8 mouse cellular contexts compared by ENCODE assay signal in genomic region chr2:45110757-45111411, GRCm38 (mm10). TPM values are rescaled to one million over a fixed set of nuclear protein-coding genes. Genes with fewer than 3 reads are reported as not detected.
DNase-seq lines count a peak whose midpoint lies in the region; ATAC-seq and TF ChIP-seq lines count a peak whose summit lies in the region.

No protein-coding gene starts in this region.

- peak overlapping the region; percentile 69 for H3K4me2 ChIP-seq in forebrain, postnatal 0 days (ENCODE audit: low read depth)
- peak overlapping the region; percentile 76 for H3K4me2 ChIP-seq in hindbrain, embryonic 16.5 days (ENCODE audit: low read length)
- H3K4me2 ChIP-seq in liver, embryonic 14.5 days (ENCODE audit: low read depth) = peak overlapping the region; percentile 100

- peak overlapping the region; percentile 56 for H3K4me3 ChIP-seq in forebrain, postnatal 0 days (ENCODE audit: low read depth, low read length)
- H3K4me3 ChIP-seq in hindbrain, embryonic 16.5 days (ENCODE audit: low read length) = peak overlapping the region; percentile 81
- peak overlapping the region; percentile 97 to 98 for H3K4me3 ChIP-seq in liver, embryonic 14.5 days (ENCODE audit: insufficient read depth in 1 of 2, low read depth in 2 of 2, low read length in 2 of 2)

- TF ChIP-seq CTCF in forebrain, postnatal 0 days (IDR thresholded peaks at IDR 0.05; ENCODE audit: low read depth) = no peak
- TF ChIP-seq CTCF in liver, embryonic 14.5 days (IDR thresholded peaks at IDR 0.05; ENCODE audit: low read depth) = no peak

- peak overlapping the region; percentile 95 for H3K9ac ChIP-seq in forebrain, postnatal 0 days
- peak overlapping the region; percentile 88; the same call in 1 of the 2 replicates for H3K9ac ChIP-seq in hindbrain, embryonic 16.5 days (ENCODE audit: low read depth, low read length)
- H3K9ac ChIP-seq in liver, embryonic 14.5 days (replicated peaks) = peak overlapping the region; percentile 99

- peak; percentile 96 for DNase-seq in heart, adult 11 months
- DNase-seq in heart, adult 8-10 months (ENCODE audit: low spot score) = no peak
- peak; percentile 60 for DNase-seq in adrenal gland, postnatal 10 days
- DNase-seq in forebrain, postnatal 0 days = peak; percentile 70
- no peak for DNase-seq in liver, embryonic 14.5 days (ENCODE audit: low read depth in 3 of 3, low spot score in 3 of 3)
- DNase-seq in neural tube, embryonic 10.5 days (ENCODE audit: extremely low spot score, low spot score) = peak; percentile 75
- peak; percentile 29 to 32 for DNase-seq in thymus, postnatal 36 days

- no peaks in the 10 kb centered on the region for H3K36me3 ChIP-seq in forebrain, postnatal 0 days (ENCODE audit: insufficient read depth)
- no peaks in the 10 kb centered on the region for H3K36me3 ChIP-seq in hindbrain, embryonic 16.5 days (ENCODE audit: control insufficient read depth, insufficient read depth, low read length)
- no peaks in the 10 kb centered on the region; the same call in 1 of the 2 replicates for H3K36me3 ChIP-seq in liver, embryonic 14.5 days (replicated peaks; ENCODE audit: control insufficient read depth, insufficient read depth, low read depth)

- H3K27ac ChIP-seq in forebrain, postnatal 0 days (ENCODE audit: low read depth, low read length) = peak overlapping the region; percentile 98
- peak overlapping the region; percentile 95 for H3K27ac ChIP-seq in hindbrain, embryonic 16.5 days (ENCODE audit: low read depth, low read length)
- H3K27ac ChIP-seq in liver, embryonic 14.5 days = peak overlapping the region; percentile 89

- no peak for TF ChIP-seq EP300 in liver, embryonic 14.5 days (IDR thresholded peaks at IDR 0.05; ENCODE audit: low read depth)

- H3K27me3 ChIP-seq in forebrain, postnatal 0 days (ENCODE audit: insufficient read depth, low read length) = no peaks in the 10 kb centered on the region
- no peaks in the 10 kb centered on the region for H3K27me3 ChIP-seq in hindbrain, embryonic 16.5 days (replicated peaks; ENCODE audit: control insufficient read depth, insufficient read depth, low read length)
- no peaks in the 10 kb centered on the region for H3K27me3 ChIP-seq in liver, embryonic 14.5 days (ENCODE audit: control insufficient read depth, insufficient read depth, low read length)

- peak; percentile 0; the same call in 1 of the 2 replicates for ATAC-seq in forebrain, postnatal 0 days
- no peak for ATAC-seq in hindbrain, embryonic 16.5 days
- peak; percentile 5; the same call in 1 of the 2 replicates for ATAC-seq in liver, embryonic 14.5 days (ENCODE audit: insufficient read depth)

- 1% methylated on average over 20 of the region's 20 CpGs for WGBS in forebrain, postnatal 0 days
- under 1% methylated on average over 20 of the region's 20 CpGs for WGBS in hindbrain, embryonic 16.5 days
- under 1% methylated on average over 20 of the region's 20 CpGs for WGBS in liver, embryonic 14.5 days (ENCODE audit: insufficient replicate concordance)

- no peaks in the 10 kb centered on the region for H3K9me3 ChIP-seq in forebrain, postnatal 0 days (ENCODE audit: low read length)
- H3K9me3 ChIP-seq in hindbrain, embryonic 16.5 days (ENCODE audit: control insufficient read depth, low read length) = no peaks in the 10 kb centered on the region
- H3K9me3 ChIP-seq in liver, embryonic 14.5 days (ENCODE audit: control insufficient read depth, low read length) = no peaks in the 10 kb centered on the region

- peaks cover 9% of the 10 kb centered on the region; the same call in 1 of the 2 replicates for H3K4me1 ChIP-seq in forebrain, postnatal 0 days (ENCODE audit: insufficient read depth)
- peaks cover 4% of the 10 kb centered on the region; the same call in 1 of the 2 replicates for H3K4me1 ChIP-seq in hindbrain, embryonic 16.5 days (ENCODE audit: control insufficient read depth, insufficient read depth, low read depth, low read length)
- peaks cover 13 to 23% of the 10 kb centered on the region in 2 experiments for H3K4me1 ChIP-seq in liver, embryonic 14.5 days (replicated peaks; ENCODE audit: control insufficient read depth in 2 of 2, insufficient read depth in 2 of 2, low read length in 1 of 2)

RNA-seq across cellular contexts. Expression of gene Zeb2, which starts 6.3 kb away (rescaled TPM):
- total RNA-seq in heart, adult 8-10 months (2022) = 10 to 100 TPM; 41.1 to 54.9 (median 50.8) TPM
- 100 to 1,000 TPM; 129 to 138 TPM for total RNA-seq in adrenal gland, postnatal 10 days (2021)
- total RNA-seq in forebrain, postnatal 0 days (2014; rRNA removed) = 150 and 186 TPM in 2 replicates
- 47.7 and 50.6 TPM in 2 replicates for polyA plus RNA-seq in forebrain, postnatal 0 days (2015; fragmentation: Nextera tagmentation; extraction: Ambion mirVana)
- 30.3 and 36.8 TPM in 2 replicates for polyA plus RNA-seq in hindbrain, embryonic 16.5 days (2015; fragmentation: Nextera tagmentation; extraction: Ambion mirVana)
- 3.9 and 5.7 TPM in 2 replicates for polyA plus RNA-seq in liver, embryonic 14.5 days (2012; rRNA removed)
- 9.9 and 11.4 TPM in 2 replicates for polyA plus RNA-seq in liver, embryonic 14.5 days (2014; fragmentation: Nextera tagmentation; extraction: Ambion mirVana)

Comparison
In these comparisons a context has a peak if more than half of its experiments do, and no peak if none do; other contexts are left out.
1. DNase-seq: peak in heart, adult 11 months (single experiment), adrenal gland, postnatal 10 days (single experiment), forebrain, postnatal 0 days (single experiment), neural tube, embryonic 10.5 days (single experiment) and thymus, postnatal 36 days (2 of 2); none in heart, adult 8-10 months (single experiment) and liver, embryonic 14.5 days (0 of 3).
2. Peak in every context shown above with its lines, with median percentiles within 50 percentile points of each other: H3K27ac ChIP-seq, H3K4me2 ChIP-seq, H3K4me3 ChIP-seq and H3K9ac ChIP-seq.